Mouse (Mus musculus) c-Kit-positive CD71-positive TER-119-negative erythroid progenitor cells, embryonic 14.5 days (primary cell): ENCODE measurements around the gene Lcp1.

Experiments used
- DNase-seq: peaks from one replicate; pipeline ENCODE4 v3.0.0-alpha.2; 2013; ENCODE audit warnings: low read depth

Lcp1 gene

DNA sequence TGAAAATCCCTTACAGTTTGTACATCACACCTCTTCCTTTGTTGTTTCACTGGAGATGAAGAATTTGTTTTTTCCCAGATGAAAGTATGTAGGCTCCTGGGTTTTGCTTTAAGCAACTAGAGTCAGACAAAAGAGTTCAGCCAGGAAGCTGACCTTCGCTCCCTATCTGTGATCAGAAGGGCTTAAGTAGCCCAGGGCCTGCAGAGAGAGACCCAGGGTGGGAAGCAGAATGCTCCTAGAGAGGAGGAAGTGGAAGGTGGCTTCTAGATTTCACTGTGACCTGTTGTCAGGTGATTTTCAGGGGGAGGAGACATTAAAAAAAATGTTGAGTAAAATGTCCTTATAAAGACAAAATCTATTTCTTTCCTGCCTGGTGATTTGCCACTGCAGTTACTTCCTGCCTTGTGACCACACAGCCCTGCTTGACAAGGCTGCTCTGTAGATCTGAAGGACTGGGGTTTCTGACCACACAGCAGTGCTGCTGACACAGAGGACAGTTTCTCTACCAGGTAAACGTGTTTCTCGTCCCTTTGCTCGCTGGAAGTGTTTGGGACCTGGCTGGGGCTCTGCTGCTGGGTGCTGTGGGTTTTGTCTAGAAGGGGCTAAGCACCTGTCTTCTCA lies 45.6 kb downstream of the Lcp1 start:
- DNase-seq = no peak

DNA sequence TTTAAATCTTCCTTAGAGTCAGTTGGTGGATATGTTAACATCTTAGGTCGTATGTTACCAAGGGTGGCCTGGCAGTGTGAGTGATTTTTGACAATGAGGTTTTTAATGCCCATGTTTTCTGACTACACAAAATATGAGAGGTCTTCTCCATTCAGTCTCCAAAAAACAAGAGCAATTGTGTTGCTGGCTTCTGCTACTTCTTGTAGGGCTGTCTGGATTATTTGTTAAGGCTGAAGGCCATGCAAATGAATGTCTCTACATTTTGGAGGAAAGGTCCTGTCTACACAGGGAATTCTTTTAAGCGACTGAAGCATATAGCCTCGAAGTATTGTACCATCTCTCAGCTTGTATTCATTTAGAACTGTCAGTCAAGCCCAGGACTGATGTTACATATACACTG lies 46.5 kb downstream of the Lcp1 start:
- DNase-seq = no peak

DNA sequence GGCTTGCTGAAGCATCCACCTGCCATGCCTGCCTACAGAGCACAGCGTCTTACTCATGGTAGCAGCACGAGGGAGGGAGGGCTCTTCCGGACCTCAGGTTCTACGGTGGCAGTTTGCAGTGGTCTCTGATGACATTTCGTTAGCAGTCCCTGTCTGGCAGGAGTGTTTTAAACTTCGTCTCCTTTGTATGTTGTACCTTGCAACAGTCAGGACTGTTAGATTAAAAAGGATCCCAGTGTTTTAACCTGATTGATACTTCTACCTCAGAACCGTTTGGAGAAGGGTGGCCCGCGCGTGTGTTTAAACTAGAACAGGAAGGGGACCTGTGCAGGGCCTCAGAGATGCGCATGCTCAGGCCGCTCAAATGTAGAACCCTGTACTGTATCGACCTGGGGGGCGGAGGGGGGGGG lies 47.5 kb downstream of the Lcp1 start:
- DNase-seq = no peak

DNA sequence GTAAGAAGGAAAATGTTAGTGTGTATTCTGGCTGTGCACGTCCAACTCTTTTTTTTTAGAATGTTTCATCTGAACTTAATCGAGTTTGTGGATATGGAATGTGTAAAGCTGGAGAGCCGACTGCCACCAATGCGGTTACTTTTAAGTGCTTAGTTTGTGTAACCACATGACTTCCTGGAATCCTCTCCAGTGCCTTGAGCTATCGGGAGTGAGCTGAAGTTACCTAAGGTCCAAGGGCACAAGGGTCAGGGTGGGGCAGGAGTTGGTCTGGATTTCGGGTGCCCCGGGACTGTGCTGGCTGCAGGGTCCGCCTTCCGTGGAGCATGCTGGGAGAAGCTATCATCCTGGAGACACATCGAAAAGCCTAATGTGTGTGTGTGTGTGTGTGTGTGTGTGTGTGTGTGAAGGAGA lies 47.9 kb downstream of the Lcp1 start:
- no peak for DNase-seq

DNA sequence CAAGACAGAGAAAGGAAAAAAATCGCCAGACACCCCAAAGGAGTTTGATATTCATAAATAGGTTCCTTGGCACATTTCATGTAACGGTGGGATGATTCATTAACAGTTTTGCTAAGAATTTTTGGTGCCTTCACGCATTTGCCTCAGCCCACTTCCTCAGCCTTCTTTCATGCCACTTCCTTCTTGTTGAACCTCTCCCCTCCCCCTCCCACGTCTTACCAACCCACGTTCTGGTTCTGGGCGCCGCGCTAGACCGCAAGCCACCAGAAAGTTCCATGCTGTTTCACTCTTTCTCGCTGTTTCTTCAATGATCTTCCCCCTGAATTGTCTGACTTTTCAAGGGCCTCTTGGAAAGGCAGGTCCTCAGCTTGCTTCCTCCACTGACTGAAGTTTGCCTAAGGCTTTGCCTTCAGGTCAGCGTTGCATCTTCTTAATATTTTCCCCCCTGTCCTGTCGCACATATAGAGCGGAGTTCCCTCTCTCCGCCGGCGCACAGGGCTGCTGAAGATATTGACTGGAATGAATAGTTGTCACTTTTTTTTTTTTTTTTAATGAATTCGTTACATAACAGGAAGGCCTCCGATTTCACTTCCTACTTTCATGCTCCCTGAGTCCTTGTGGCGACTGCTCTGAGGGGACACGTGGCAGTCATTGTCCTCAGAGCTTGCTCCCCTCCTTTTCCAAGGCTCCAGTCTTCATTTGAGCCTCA lies 48.5 kb downstream of the Lcp1 start:
- DNase-seq = no peak

DNA sequence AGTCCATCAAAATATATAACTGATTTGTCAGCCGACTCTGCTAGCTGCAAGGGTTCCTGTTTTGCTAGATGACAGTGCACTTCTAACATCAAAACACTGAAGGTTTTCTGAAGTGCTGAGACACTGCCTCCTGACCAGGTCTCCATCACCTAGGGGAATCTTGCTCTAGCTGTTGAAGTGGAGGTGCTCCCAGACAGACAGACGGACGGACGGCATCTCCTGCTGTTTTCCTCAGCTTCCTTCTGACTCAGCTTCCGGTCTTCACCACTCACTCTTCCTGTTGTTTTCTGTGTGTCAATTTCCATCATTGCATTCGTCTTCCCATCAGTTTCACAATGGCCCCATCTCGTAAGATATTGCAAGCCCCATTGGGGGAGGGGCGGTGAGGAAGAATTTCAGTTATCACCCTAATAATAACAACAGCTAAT lies 49.7 kb downstream of the Lcp1 start:
- DNase-seq = no peak

DNA sequence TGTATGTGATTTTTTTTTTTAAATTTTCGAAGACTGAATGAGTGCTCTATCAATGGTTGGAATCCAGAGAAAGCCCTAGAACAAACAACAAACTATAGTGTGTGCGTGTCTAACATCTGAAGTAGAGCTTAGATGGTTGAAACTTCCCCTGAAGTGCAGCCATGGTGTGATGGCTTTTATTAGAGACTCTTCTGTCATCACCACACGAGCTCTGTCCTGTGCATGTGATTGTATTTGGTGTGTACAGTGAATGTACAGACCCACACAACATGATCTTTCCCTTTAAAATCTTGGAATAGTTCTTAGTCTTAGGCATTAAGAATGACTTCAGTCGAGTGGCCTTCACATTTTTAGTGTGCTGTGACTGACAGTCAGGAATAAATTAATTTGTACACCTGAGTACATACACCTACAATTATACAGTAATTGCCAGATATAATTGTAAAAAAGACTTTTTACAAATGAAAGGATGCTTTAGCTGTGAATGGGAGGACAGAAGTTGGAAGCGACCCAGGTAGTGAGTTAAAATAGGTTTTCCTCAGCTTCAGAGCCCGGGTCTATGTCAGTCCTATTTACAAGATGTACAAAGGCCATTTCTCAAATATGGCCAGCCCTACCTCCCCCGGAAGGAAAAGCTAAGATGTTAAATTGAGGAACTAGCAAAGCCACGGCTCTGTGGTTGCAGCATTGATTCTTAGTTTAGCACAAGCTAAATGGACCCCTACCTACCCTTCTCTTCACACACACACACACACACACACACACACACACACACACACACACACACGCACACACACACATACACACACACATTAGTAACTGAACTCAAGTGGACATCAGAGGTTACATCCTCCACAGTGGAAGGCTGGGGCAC lies 50.4 kb downstream of the Lcp1 start:
- DNase-seq = no peak

DNA sequence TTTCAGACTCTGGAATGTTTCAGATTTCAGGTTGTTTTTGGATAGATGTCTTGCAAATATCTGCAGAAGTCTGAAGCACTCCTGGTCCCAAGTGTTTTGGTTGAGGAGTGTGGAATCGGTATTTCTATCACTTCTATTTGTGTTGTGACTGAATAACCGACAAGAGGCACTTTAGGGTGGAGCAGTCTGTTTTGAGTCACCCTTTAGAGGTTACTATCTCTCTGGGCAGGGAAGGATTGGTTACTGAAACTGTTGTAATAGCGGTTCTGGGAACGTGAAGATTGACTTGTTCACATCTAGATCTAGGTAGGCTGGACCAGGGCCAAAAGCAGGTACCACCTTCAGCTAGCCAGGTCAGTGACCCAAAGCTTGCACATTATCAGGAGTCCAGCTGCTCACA lies 51.5 kb downstream of the Lcp1 start:
- no peak for DNase-seq

DNA sequence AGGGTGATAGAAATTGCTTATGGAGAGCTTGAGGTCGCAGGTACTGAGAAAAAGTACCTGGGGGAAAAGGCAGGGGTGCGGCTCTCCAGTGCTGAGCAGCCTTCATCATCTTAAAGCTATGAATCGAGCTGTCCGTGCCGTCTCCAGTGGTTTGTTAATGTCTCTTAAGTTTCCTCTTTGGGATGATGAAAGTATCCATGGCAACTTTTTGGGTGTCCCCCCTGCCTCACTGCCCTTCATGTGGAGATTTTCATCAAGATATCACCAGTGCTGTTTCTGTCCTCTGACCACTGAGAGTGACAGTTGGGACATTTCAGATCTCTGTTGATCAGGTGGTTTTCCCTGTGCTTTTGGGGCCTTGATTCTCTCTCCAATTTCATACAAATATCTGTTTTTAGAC lies 51.9 kb downstream of the Lcp1 start:
- no peak for DNase-seq

DNA sequence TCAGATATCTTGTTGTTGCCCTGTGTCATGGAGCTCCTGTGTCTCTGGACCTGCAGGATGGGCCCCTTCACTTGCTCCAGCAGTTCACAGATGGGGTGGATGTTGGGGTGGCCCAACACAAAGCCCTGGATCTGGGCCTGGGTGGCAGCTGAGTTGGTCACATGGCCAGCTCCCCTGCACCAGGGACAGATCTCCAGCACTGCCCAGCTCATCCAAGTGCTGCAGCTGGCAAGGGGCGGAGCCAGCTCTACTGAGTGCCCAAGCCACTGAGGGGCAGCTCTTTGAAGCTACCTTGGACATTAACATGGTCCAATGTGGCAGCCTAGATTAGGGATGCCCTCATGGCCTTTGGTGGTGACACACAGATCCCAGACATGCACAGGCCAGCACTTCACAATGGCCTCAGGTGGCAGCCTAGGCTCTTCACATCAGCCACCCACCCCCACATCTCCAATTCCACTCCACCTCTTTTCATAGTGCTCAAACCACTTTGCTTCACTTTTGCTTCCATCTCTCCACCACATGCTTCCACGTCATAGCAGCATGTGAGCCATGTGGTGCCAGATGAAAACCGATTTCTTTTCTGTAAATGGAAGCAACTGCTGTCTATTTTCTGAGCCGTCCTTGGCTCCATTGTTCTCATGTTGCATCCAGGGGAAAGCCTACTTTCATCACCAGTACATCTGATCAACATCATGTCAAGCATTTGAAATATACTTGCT lies 53.3 kb downstream of the Lcp1 start:
- no peak for DNase-seq

DNA sequence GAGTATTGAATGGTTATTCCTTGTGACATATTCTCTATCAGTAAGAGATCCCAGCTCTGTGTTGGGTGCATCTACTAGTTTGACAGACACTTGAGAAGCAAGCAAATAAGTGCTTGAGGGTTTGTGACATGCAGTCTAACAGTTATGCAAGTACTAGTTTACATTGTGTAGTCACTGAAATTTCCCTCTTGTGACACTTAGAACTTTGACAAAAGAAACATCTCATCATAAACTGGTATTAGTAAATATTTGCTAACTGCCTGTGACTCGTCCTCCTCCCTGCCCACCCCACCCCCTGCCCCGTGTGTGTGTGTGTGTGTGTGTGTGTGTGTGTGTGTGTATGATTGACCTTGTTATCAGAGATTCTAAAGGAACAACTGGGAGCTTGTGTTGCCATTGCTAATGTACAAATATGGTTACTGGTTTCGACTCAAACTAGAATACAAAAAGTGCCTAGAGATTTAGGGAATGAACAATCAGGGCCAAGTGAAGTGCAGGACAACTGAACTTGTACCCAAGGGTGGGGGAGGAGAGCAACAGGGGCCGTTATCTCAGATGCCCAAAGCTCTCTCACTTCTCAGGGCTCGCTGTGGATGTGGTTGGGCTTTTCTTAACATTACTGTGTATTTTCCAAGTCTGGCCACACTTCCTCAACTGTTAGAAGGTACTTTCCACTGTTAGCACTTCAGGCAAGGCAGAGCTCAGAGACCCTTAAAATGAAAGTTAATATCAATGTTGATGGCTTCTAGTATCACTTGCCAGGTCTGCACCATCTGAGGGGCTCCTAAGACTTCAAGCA lies 55.1 kb downstream of the Lcp1 start:
- no peak for DNase-seq

DNA sequence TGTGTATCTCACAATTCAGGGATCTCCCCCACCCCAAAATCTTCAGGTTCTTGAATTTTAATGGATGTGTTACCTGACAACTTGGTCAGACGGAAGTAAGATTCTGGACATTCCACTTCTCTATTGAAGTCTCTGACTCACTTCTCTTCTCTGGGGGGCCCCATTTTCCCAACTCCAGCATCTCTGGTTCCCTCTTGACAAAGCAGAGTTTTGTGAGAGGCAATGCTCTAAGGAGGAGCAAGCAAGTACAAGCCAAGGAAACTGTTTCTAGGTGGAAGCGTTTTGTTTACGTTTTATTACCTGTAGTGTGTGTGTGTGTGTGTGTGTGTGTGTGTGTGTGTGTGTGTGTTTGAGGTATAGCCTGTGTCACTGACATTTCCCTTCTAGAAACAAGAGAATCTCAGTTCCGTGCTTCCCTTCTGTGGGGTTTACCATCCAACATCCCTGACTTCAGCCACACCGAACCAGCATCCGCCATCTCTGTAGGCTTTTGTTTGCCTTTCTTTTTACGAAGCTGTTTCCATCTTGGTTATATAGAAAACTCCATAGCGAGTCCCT lies 56.0 kb downstream of the Lcp1 start:
- DNase-seq = no peak

DNA sequence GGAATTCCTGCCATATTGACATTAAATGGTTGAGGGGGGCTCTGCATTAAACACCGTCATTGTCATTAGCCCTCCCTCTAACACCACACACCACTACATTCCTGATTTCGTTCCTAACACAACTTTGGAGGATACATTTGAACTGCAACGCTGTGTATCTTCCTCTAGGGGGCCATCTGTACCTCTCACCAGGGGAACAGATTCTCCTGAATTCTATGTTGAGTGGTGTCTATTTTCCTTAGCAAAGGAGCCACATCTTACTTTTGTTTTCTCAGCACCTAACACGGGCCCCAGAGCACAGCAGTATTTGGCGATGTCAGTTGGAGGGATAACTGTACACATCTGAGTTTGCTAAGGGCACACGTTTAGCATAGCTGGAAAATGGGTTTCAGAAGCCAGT lies 57.6 kb downstream of the Lcp1 start:
- DNase-seq = no peak

DNA sequence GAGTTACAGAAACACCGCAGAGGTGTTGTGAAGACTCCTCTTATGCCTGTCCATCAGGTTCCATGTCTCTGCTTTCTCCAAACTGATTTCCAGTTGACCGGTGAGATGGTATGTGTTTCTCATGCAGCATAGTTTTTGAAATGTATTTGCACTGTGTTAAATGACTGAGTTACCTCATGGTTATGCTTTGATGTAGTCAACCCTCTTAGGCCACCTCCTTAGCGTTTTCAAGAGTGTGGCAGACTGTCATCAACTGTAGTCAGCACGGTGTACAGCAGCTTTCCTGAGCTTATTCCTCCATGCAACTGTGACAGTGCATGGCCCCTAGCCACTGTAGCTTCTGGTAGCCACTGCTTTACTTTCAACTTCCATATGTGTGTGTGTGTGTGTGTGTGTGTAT lies 58.1 kb downstream of the Lcp1 start:
- no peak for DNase-seq

DNA sequence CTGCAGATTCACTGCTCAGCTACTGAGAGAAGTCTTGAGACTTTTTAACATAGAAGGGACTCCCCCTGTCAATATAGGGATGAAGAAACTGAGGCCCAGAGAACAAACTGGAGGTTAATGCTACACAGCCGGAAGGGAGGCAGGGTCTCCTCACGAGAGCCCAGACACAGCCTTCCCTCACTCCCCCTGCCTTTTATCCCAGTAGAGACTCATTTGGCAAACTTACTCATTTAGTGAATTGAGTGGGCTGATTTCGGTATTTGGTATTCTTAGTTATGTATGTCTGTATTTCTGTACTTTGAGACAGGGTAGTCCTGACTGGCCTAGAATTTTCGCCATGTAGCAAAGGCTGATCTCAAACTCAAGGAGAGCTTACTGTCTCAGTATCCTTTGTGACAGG lies 59.8 kb downstream of the Lcp1 start:
- no peak for DNase-seq

DNA sequence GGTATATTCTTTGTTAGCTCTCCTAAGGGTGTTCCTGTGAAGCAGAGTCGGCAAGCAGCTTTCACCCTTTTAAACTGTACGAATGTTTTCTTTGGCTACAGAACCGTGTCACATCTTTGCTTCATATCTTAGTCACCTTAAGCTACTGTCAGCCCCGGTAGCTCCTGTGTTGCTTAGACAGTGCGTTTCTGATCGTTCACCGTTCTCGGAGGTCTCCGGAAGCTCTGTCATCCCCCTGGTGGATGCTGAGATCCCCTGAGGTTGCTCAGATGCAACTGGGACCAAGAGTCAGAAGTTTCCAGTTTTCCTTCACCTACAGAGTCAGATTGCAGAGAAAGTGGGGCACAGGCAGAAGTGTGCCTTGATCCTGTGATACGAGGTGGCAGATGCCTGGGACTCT lies 61.5 kb downstream of the Lcp1 start:
- no peak for DNase-seq

DNA sequence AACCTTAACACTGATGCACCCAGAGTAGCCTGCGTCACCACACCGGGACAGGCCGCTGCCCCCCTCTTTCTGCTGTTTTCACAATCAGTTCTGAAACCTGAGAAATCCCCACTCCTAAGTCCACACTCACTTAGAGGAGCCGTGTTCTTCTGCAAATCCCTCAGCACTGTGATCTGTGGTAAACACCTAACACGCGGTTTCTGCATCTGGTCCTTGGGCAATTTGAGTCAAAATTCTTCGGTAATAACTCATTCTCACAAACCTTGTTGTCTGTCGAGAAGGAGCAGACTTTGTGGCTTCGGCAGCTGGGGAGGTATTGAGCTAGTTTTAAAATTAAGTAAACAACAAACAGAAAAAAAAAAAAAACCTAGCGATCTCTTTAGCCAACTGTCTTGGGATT lies 62.0 kb downstream of the Lcp1 start:
- DNase-seq = no peak

DNA sequence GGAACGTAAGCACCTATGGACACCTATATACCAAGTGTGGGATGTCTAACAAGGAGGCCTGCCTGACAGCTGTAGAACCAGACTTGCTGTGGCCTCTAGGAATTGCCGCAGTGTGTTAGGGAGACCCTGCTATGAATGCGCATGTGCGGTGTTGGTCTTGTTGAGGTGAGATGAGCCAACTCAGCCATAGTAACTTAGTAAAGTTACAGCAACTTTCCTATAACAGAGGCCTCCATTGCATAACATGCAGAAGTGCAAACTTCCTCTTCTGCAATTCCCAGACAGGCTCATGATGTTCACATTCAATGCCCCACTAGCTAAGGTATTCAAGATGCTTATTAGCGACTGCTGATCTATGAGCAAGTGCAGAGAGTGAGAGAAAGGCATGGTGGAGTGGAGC lies 64.6 kb downstream of the Lcp1 start:
- no peak for DNase-seq

DNA sequence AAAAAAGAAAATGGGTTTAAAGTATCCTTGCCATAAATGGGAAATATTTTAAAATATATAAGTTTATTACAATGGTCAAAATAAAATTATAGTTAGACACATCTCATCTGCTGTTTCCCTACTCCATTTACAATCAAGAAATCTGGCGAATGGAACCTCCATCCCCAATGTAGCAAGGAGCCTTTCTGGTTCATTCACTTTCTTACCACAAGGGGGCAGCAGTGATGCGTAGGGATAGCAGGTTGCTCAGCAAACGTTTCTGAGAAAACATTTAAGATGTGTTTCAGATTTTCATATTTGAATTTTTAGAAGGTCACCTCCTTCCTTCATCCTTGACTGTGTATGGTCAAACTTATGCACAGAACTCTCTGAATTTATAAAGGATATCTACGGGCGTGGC lies 66.1 kb downstream of the Lcp1 start:
- peak; percentile 69 for DNase-seq

DNA sequence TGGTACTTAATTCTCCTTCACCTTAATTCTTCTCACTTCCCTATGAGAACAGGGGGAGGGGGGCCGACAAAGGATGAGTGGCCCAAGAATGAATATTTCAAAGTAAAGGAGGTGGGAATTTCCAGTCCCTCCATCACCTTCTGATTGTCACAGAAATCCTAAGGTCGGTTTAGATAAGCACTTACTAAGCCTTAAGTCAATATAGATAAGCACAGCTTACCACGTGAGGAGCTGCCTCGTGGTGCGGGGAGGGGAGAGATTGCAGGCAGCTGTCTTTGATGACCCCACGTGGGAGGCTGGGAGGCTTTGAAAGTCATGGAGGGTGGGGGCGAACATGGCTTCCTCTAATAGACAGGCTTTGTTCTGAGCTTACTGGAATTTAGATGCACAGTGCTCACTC lies 66.8 kb downstream of the Lcp1 start:
- DNase-seq = no peak

DNA sequence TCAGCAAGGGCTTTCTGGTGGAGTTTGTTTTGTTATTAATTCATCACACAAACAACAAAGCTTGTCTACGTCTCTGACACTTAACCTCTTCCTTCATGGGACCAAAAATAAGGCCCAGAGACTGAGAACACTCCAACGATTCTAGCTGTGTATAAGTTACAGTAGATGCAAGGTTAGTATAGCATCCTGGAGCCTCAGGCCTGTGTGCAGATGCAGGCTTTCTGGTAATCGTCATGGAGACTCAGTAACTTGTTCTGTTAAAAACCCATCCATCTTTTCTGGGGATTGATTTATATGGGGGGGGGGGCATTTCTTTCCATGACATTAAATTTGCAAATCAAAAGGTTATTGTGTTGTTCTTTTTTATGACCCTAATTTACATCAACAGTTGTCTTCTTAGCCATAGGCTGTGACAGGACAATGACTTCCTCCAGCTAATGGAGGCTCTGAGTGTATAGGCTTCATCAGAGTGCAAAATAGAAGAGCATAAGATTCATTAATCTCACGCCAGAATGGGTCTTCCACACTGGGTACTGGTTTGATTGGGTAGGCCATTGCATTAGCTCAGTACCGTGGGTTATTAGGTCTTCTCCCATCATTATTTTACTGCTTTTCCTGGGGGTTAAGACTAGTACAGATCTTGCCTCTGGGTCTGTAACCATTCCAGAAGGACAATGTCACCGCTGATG lies 74.6 kb downstream of the Lcp1 start:
- no peak for DNase-seq
